Mouse (Mus musculus) liver, embryonic 13.5 days (tissue): Measurements from ENCODE around the gene Leng1. TPM values are rescaled to one million over a fixed set of nuclear protein-coding genes. Genes with fewer than 3 reads are reported as not detected.
A peak's percentile ranks its signal among the peaks of the same experiment; 100 is the strongest.
"Not testable (repeated sequence)": the region's sequence is repeated elsewhere in the genome, so short reads cannot be mapped to it uniquely, and the experiment has no call there.

Experiments
- ATAC-seq: fragments of 200-750 bp; cut with Nextera tagmentation; 2 replicates; pipeline ENCODE4 v1.8.0; 2017; ENCODE audit warnings: low read depth, mild to moderate bottlenecking, moderate number of reproducible peaks, moderate library complexity
- DNase-seq: peaks from one replicate; pipeline ENCODE4 v3.0.0; 2022
- H3K27ac ChIP-seq: fragments of 300-500 bp; sonication (generic); 2 replicates; pipeline ENCODE4 v1.5.1; 2015; ENCODE audit warnings: moderate library complexity, mild to moderate bottlenecking, inconsistent platforms
- H3K27me3 ChIP-seq: fragments of 300-500 bp; sonication (generic); 2 replicates; pipeline ENCODE4 v1.6.1; 2015; ENCODE audit warnings: mild to moderate bottlenecking, inconsistent platforms
- H3K36me3 ChIP-seq: fragments of 300-500 bp; sonication (generic); 2 replicates; pipeline ENCODE4 v1.6.1; 2015; ENCODE audit warnings: mild to moderate bottlenecking, inconsistent platforms
- H3K4me1 ChIP-seq: fragments of 300-500 bp; sonication (generic); replicated peaks from 2 replicates; pipeline ENCODE4 v1.6.1; 2015; ENCODE audit warnings: inconsistent platforms
- H3K4me2 ChIP-seq: fragments of 300-500 bp; sonication (generic); 2 replicates; pipeline ENCODE4 v1.6.1; 2015; ENCODE audit warnings: inconsistent platforms, mild to moderate bottlenecking, moderate library complexity
- H3K4me3 ChIP-seq: fragments of 300-500 bp; sonication (generic); replicated peaks from 2 replicates; pipeline ENCODE4 v1.5.1; 2015; ENCODE audit warnings: mild to moderate bottlenecking, inconsistent platforms
- H3K9ac ChIP-seq: fragments of 300-500 bp; sonication (generic); 2 replicates; pipeline ENCODE4 v1.6.1; 2015; ENCODE audit warnings: mild to moderate bottlenecking, inconsistent platforms
- H3K9me3 ChIP-seq: fragments of 300-500 bp; sonication (generic); replicated peaks from 2 replicates; pipeline ENCODE4 v1.6.1; 2016; ENCODE audit warnings: inconsistent platforms
- WGBS: fragments of 180-500 bp; shearing (Covaris S2); methylation state at CpG from one replicate; pipeline ENCODE4 v1.1.7; 2015; ENCODE audit not compliant: insufficient replicate concordance; 5-methylcytosine and 5-hydroxymethylcytosine counted together
- polyA plus RNA-seq: library from polyadenylated mRNA; unstranded; fragments of >200 nt; fragmentation: Nextera tagmentation; extraction: Ambion mirVana; gene quantifications from 2 replicates; pipeline ENCODE4 v1.2.1, GENCODE M21; 2015

Gene Leng1
- 7.2 and 8.6 TPM in 2 replicates for polyA plus RNA-seq

GRCm38 (mm10) chr7:3665215-3666114, at the start of gene Leng1:
Gene Leng1 (minus strand): TSS chr7:3665840.
- Histone ChIP-seq H3K9me3 (no peaks in the 10 kb centered on the region), H3K4me2 (peak within 1 kb of the TSS; percentile 94), H3K9ac (peak within 1 kb of the TSS; percentile 82), H3K36me3 (peaks cover 33% of the 10 kb centered on the region), H3K4me1 (peaks cover 48% of the 10 kb centered on the region), H3K4me3 (peak within 1 kb of the TSS; percentile 74), H3K27ac (peak within 1 kb of the TSS; percentile 90), H3K27me3 (no peaks in the 10 kb centered on the region)
- peak; percentile 95 for DNase-seq
- WGBS: 2% methylated on average over 45 of the region's 45 CpGs
- peak; percentile 98 for ATAC-seq

GRCm38 (mm10) chr7:3715249-3715648, 49.6 kb upstream of the Leng1 start:
- WGBS: 9% methylated on average over 1 of the region's 1 CpGs

GRCm38 (mm10) chr7:3712264-3712942, 46.8 kb upstream of the Leng1 start:
- WGBS: 41% methylated on average over 5 of the region's 5 CpGs
- H3K4me1 ChIP-seq: no peaks in the 10 kb centered on the region
- no peaks in the 10 kb centered on the region for H3K9me3 ChIP-seq
- DNase-seq (no peak), ATAC-seq (no peak)
- no peak overlapping the region for H3K27ac ChIP-seq
- no peak overlapping the region for H3K9ac ChIP-seq
- peaks cover 8% of the 10 kb centered on the region for H3K36me3 ChIP-seq
- H3K27me3 ChIP-seq: no peaks in the 10 kb centered on the region
- no peak overlapping the region for H3K4me2 ChIP-seq
- no peak overlapping the region for H3K4me3 ChIP-seq

More at GRCm38 (mm10) chr7:3715249-3715648, 49.6 kb upstream of the Leng1 start:
- Histone ChIP-seq H3K9me3 (no peaks in the 10 kb centered on the region), H3K4me2 (no peak overlapping the region), H3K36me3 (no peaks in the 10 kb centered on the region), H3K27ac (no peak overlapping the region), H3K4me1 (no peaks in the 10 kb centered on the region), H3K4me3 (no peak overlapping the region), H3K27me3 (no peaks in the 10 kb centered on the region), H3K9ac (no peak overlapping the region)
- DNase-seq (no peak), ATAC-seq (no peak)

DNA sequence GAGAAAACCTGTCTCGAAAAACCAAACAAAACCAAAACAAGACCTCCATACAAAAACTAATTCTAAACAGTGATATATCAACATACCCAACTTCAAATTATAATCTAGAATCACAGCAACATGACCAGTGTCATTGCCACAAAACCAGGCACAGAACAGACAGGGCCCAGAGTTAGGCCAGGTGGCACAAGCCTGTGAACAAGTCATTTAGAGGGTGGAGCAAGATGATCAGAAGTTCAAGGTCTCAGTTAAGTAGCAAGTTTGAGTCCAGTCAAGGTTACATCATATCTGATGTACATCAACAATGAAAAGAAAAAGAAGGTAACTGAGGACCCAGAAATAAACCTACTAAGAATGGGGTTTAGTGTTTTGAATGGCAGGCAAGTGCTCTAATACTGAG, 43.4 kb upstream of the Leng1 start:
- H3K4me3 ChIP-seq: no peak overlapping the region
- H3K36me3 ChIP-seq: peaks cover 38% of the 10 kb centered on the region
- no peaks in the 10 kb centered on the region for H3K9me3 ChIP-seq
- H3K4me1 ChIP-seq: peaks cover 23% of the 10 kb centered on the region
- no peak for DNase-seq
- ATAC-seq: no peak
- no peak overlapping the region for H3K4me2 ChIP-seq
- no peak overlapping the region for H3K9ac ChIP-seq
- 0 out of 2 replicates have a peak overlapping the region, but pooled peaks have one; percentile 4 for H3K27ac ChIP-seq
- 51% methylated on average over 1 of the region's 1 CpGs for WGBS
- no peaks in the 10 kb centered on the region for H3K27me3 ChIP-seq

GRCm38 (mm10) chr7:3708447-3708980, 42.9 kb upstream of the Leng1 start:
- H3K4me2 ChIP-seq, H3K9me3 ChIP-seq, H3K27ac ChIP-seq, H3K9ac ChIP-seq, H3K27me3 ChIP-seq, H3K4me3 ChIP-seq, DNase-seq, ATAC-seq: not testable (repeated sequence)
- H3K4me1 ChIP-seq: peaks cover 23% of the 10 kb centered on the region
- WGBS: 19% methylated on average over 5 of the region's 5 CpGs
- peaks cover 38% of the 10 kb centered on the region for H3K36me3 ChIP-seq

DNA sequence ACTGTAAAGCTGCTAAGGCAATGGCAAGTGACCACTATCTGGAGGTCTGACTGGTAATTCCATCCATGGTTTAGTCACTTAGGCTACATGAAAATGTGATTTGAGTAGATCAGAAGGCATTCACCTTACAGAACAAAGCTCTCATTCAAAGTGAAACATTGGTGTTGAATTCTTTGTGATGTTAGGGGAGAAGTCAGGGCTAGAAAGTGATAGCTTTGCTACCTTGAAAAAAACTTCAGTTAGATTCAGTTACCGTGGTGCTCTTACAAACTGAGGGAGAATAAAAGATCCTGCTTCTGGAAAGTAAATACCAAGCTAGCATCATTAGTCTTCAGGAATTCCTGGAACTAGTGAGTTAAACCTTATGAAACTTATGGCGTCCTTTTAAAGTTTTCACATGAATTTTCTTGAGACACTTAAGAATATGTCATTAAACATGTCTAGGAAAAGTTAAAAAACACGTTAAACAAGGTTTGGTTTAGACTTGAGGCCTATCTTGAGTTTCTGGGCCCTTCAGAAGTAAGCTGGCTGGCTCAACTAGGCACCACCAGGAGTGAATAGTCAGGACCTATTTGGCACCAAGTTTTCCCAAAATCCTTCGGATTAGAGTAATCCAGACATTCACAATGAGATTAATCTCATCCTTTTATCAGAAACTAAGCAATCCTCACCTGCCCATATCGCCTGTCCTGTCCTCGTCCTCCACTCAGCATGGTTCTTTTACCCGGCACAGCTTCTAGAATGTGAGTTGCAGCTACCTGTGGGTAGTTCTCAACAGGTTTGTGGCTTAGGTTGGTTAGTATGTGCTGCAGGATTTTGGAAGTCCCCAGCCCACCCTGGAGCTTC, 42.2 kb upstream of the Leng1 start:
- H3K27ac ChIP-seq: peak overlapping the region; percentile 39; the same call in 1 of the 2 replicates

DNA sequence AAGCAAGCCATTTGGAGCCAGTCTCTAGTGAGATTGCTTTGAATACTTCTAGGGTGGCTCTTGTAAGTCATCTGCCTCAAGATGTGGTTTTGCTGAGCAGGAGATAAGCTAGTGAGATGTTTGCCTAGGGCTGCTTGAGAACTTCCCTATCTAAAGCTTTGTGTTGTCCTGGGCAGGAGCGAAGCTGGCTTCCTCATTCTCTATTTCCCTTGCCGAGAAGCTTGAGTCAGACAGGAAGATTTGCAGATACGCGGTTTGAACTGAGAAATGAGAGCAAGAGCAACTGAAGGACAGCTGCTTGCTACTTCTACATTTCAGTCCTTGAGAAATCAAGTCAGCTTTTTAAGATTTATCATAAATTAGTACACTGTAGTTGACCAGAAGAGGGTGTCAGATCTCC, 41.4 kb upstream of the Leng1 start:
- Histone ChIP-seq H3K36me3 (peaks cover 38% of the 10 kb centered on the region), H3K27me3 (no peaks in the 10 kb centered on the region), H3K27ac (peak overlapping the region; percentile 89), H3K4me1 (peaks cover 26% of the 10 kb centered on the region), H3K4me2 (peak overlapping the region; percentile 82), H3K9ac (peak overlapping the region; percentile 89), H3K4me3 (peak overlapping the region; percentile 84), H3K9me3 (no peaks in the 10 kb centered on the region)
- 17% methylated on average over 4 of the region's 4 CpGs for WGBS
- ATAC-seq (no peak; the same call in 1 of the 2 replicates), DNase-seq (peak; percentile 22)

More for the DNA sequence above, 42.2 kb upstream of the Leng1 start:
- no peak for DNase-seq
- Histone ChIP-seq H3K4me1 (peaks cover 26% of the 10 kb centered on the region), H3K4me3 (no peak overlapping the region), H3K36me3 (peaks cover 38% of the 10 kb centered on the region), H3K4me2 (no peak overlapping the region), H3K9ac (no peak overlapping the region), H3K27me3 (no peaks in the 10 kb centered on the region), H3K9me3 (no peaks in the 10 kb centered on the region)
- peak; percentile 24; the same call in 1 of the 2 replicates for ATAC-seq
- 25% methylated on average over 7 of the region's 7 CpGs for WGBS

- 29% methylated on average over 11 of the region's 11 CpGs for WGBS
- H3K9ac ChIP-seq: peak overlapping the region; percentile 89
- H3K27ac ChIP-seq: peak overlapping the region; percentile 89
These were observed 40.8 kb upstream of the Leng1 start for GRCm38 (mm10) chr7:3706343-3706934.

GRCm38 (mm10) chr7:3705911-3706310, 40.3 kb upstream of the Leng1 start:
- Histone ChIP-seq H3K27ac (peak overlapping the region; percentile 89), H3K36me3 (peaks cover 38% of the 10 kb centered on the region), H3K4me1 (peaks cover 26% of the 10 kb centered on the region), H3K27me3 (no peaks in the 10 kb centered on the region), H3K4me2 (peak overlapping the region; percentile 82), H3K9me3 (no peaks in the 10 kb centered on the region), H3K9ac (peak overlapping the region; percentile 89), H3K4me3 (peak overlapping the region; percentile 84)
- 12% methylated on average over 6 of the region's 6 CpGs for WGBS
- DNase-seq: no peak
- no peak for ATAC-seq

More at GRCm38 (mm10) chr7:3706343-3706934, 40.8 kb upstream of the Leng1 start:
- DNase-seq: no peak
- peaks cover 26% of the 10 kb centered on the region for H3K4me1 ChIP-seq
- H3K4me2 ChIP-seq: peak overlapping the region; percentile 82
- no peaks in the 10 kb centered on the region for H3K9me3 ChIP-seq
- H3K27me3 ChIP-seq: no peaks in the 10 kb centered on the region
- peak overlapping the region; percentile 84 for H3K4me3 ChIP-seq
- no peak for ATAC-seq
- H3K36me3 ChIP-seq: peaks cover 38% of the 10 kb centered on the region

GRCm38 (mm10) chr7:3705461-3705860, 39.8 kb upstream of the Leng1 start:
- H3K36me3 ChIP-seq: peaks cover 38% of the 10 kb centered on the region
- H3K4me2 ChIP-seq: peak overlapping the region; percentile 82
- peak overlapping the region; percentile 89 for H3K27ac ChIP-seq
- H3K9me3 ChIP-seq, H3K27me3 ChIP-seq, DNase-seq: not testable (repeated sequence)
- H3K4me1 ChIP-seq: peaks cover 26% of the 10 kb centered on the region
- 4% methylated on average over 7 of the region's 7 CpGs for WGBS
- peak overlapping the region; percentile 84 for H3K4me3 ChIP-seq
- ATAC-seq: peak; percentile 8; the same call in 1 of the 2 replicates
- H3K9ac ChIP-seq: peak overlapping the region; percentile 89
